Mouse (Mus musculus) heart, postnatal 0 days (tissue): Measurements from ENCODE around the gene 9330182O14Rik.

Experiments
- CTCF ChIP-seq: IDR thresholded peaks from 2 replicates; pipeline ENCODE4 v1.5.1; 2016; ENCODE audit warnings: antibody characterized with exemption, control low read depth, low read depth
- EP300 ChIP-seq: IDR thresholded peaks from 2 replicates; pipeline ENCODE4 v1.6.1; 2016; ENCODE audit warnings: antibody characterized with exemption, low read depth

DNA sequence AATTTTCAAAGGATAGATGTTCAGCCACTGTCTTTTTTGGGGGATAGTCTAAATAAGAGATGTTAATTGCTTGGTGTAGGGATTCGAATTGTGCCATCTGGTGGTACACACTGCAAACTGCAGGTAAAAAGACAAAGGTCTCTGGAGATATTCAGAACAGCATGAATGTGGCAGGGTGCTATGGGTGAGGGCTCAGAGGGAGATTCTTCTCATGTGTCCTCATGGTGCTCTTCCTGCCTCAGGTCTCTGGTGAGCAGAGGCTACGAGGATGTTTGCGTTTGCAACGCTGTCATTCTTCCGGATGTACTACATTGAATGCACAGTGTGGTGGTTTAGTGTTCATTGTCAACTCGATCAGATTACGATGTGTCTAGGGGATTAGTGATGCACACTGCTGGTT is 10.1 kb downstream of the 9330182O14Rik start:
- TF ChIP-seq CTCF (peak; percentile 75), EP300 (no peak)
